In genomic region chr12:91008170-91008569, GRCm38 (mm10) we compare ENCODE assay signal across 17 mouse cellular contexts.
"Had no signal": no experiment of that assay in that cellular context is flagged by ENCODE, and none has a peak within 500 bp of the region (broad histone marks: within the 10 kb centered on the region; RNA-seq: fewer than 3 reads in every experiment).

No protein-coding gene starts in this region.

- H3K4me1 ChIP-seq: liver, embryonic 15.5 days; lung, embryonic 15.5 days; midbrain, embryonic 13.5 days; midbrain, embryonic 15.5 days; neural tube, embryonic 12.5 days had no signal

- DNase-seq: liver, postnatal 0 days; lung, adult 2 months; lung, postnatal 36 days; right cerebral cortex, postnatal 25 days; right cerebral cortex, postnatal 4 days; spleen, adult 18-20 months; thymus, adult 18-20 months; thymus, postnatal 14 days; thymus, postnatal 36 days had no signal

- H3K36me3 ChIP-seq: liver, embryonic 15.5 days; lung, embryonic 15.5 days; midbrain, embryonic 13.5 days; midbrain, embryonic 15.5 days; neural tube, embryonic 12.5 days had no signal

- H3K4me3 ChIP-seq: liver, embryonic 15.5 days; lung, embryonic 15.5 days; midbrain, embryonic 13.5 days; midbrain, embryonic 15.5 days; neural tube, embryonic 12.5 days had no signal

- ATAC-seq: liver, postnatal 0 days; midbrain, embryonic 13.5 days; midbrain, embryonic 15.5 days had no signal

- H3K4me2 ChIP-seq: liver, embryonic 15.5 days; lung, embryonic 15.5 days; midbrain, embryonic 11.5 days; midbrain, embryonic 13.5 days; midbrain, embryonic 15.5 days; neural tube, embryonic 12.5 days had no signal

- H3K9me3 ChIP-seq: liver, embryonic 15.5 days; lung, embryonic 15.5 days; megakaryocyte, embryonic 14.5 days; midbrain, embryonic 13.5 days; midbrain, embryonic 15.5 days; neural tube, embryonic 12.5 days had no signal

- H3K27ac ChIP-seq: liver, embryonic 15.5 days; lung, embryonic 15.5 days; macrophage; midbrain, embryonic 13.5 days; midbrain, embryonic 15.5 days; neural tube, embryonic 12.5 days had no signal

- H3K27me3 ChIP-seq: liver, embryonic 15.5 days; lung, embryonic 15.5 days; megakaryocyte, embryonic 14.5 days; midbrain, embryonic 13.5 days; midbrain, embryonic 15.5 days; neural tube, embryonic 12.5 days had no signal

- H3K9ac ChIP-seq: liver, embryonic 15.5 days; liver, postnatal 0 days; lung, embryonic 15.5 days; midbrain, embryonic 13.5 days; midbrain, embryonic 15.5 days; neural tube, embryonic 12.5 days had no signal
